In genomic region chr13:41643798-41644197, GRCm38 (mm10) we compare ENCODE assay signal across 8 mouse cellular contexts. TPM values are rescaled to one million over a fixed set of nuclear protein-coding genes. Genes with fewer than 3 reads are reported as not detected.
DNase-seq lines count a peak whose midpoint lies in the region; ATAC-seq and TF ChIP-seq lines count a peak whose summit lies in the region.

No protein-coding gene starts in this region.

- no peak overlapping the region for H3K4me2 ChIP-seq in intestine, embryonic 15.5 days (replicated peaks)

- no peaks in the 10 kb centered on the region for H3K9me3 ChIP-seq in intestine, embryonic 15.5 days

- no peak for TF ChIP-seq CTCF in left cerebral cortex, adult 2 months (IDR thresholded peaks at IDR 0.05)

- H3K36me3 ChIP-seq in intestine, embryonic 15.5 days = no peaks in the 10 kb centered on the region

- intact Hi-C loops in left cerebral cortex, adult 2 months (cut with DNase I) = loop anchor here (1.0 to 10.0 kb wide), 4 partner anchors 59 to 944 kb away; partner anchors contain the start of gene Hivep1

- no peak overlapping the region for H3K9ac ChIP-seq in intestine, embryonic 15.5 days

- peak overlapping the region; percentile 18 for H3K27ac ChIP-seq in brown adipose tissue, adult 24 weeks (replicated peaks; ENCODE audit: low read depth, low read length)
- no peak overlapping the region for H3K27ac ChIP-seq in intestine, embryonic 15.5 days
- H3K27ac ChIP-seq in left cerebral cortex, adult 2 months = no peak overlapping the region

- peak; percentile 20 for DNase-seq in gastrocnemius, postnatal 10 days
- no peak for DNase-seq in gastrocnemius, postnatal 4 days (ENCODE audit: low spot score in 2 of 2)
- peak; percentile 39 for DNase-seq in lung, postnatal 25 days (ENCODE audit: low spot score)
- no peak for DNase-seq in frontal cortex, postnatal 36 days (ENCODE audit: low spot score in 2 of 2)
- no peak for DNase-seq in right cerebral cortex, postnatal 10 days (ENCODE audit: low spot score in 2 of 2)
- DNase-seq in left cerebral cortex, adult 2 months (ENCODE audit: extremely low spot score in 1 of 2, low spot score in 2 of 2) = no peak

- H3K27me3 ChIP-seq in intestine, embryonic 15.5 days (replicated peaks) = no peaks in the 10 kb centered on the region

- H3K4me1 ChIP-seq in brown adipose tissue, adult 24 weeks (ENCODE audit: control insufficient read depth, insufficient read depth, insufficient read length, low read length) = no peaks in the 10 kb centered on the region
- peaks cover 9% of the 10 kb centered on the region; the same call in 1 of the 2 replicates for H3K4me1 ChIP-seq in intestine, embryonic 15.5 days (replicated peaks)

- peak; percentile 64 for ATAC-seq in intestine, embryonic 15.5 days

- no peak overlapping the region for H3K4me3 ChIP-seq in brown adipose tissue, adult 24 weeks (ENCODE audit: insufficient read depth, low read depth, low read length)
- H3K4me3 ChIP-seq in intestine, embryonic 15.5 days (replicated peaks) = no peak overlapping the region
- H3K4me3 ChIP-seq in left cerebral cortex, adult 2 months = no peak overlapping the region

- 62% methylated on average over 7 of the region's 7 CpGs for WGBS in intestine, embryonic 15.5 days

RNA-seq across cellular contexts. Expression of gene Tmem170b, which starts 38.1 kb away (rescaled TPM):
- 10 to 100 TPM; 21.6 to 24.5 TPM for total RNA-seq in gastrocnemius, postnatal 10 days (2021)
- total RNA-seq in gastrocnemius, postnatal 4 days (2021) = 10 to 100 TPM; 31.9 to 36.0 TPM
- 6.0 and 9.3 TPM in 2 replicates for polyA plus RNA-seq in brown adipose tissue, adult 24 weeks (2012; ENCODE audit: insufficient read depth, insufficient read length, missing spikeins)
- 11.0 and 11.2 TPM in 2 replicates for polyA plus RNA-seq in intestine, embryonic 15.5 days (2015; fragmentation: Nextera tagmentation; extraction: Ambion mirVana)
- total RNA-seq in left cerebral cortex, adult 2 months (2021) = 10 to 100 TPM; 92.6 to 93.1 TPM

Comparison
In these comparisons a context has a peak if more than half of its experiments do, and no peak if none do; other contexts are left out.
1. DNase-seq: peak in gastrocnemius, postnatal 10 days (single experiment) and lung, postnatal 25 days (single experiment); none in gastrocnemius, postnatal 4 days (0 of 2), frontal cortex, postnatal 36 days (0 of 2), right cerebral cortex, postnatal 10 days (0 of 2) and left cerebral cortex, adult 2 months (0 of 2).